Mouse (Mus musculus): ENCODE results near the gene Cnot11.

- TF ChIP-seq GATA1 (IDR thresholded peaks at IDR 0.05; ENCODE audit: borderline replicate concordance, low read length) (no peak), CTCF (IDR thresholded peaks at IDR 0.05; ENCODE audit: low read depth, low read length) (0 out of 2 replicates have a peak, but pooled peaks have one; percentile 11)
Measured at GRCm38 (mm10) chr1:39540592-39540991, 5.8 kb downstream of the Cnot11 start.

All from G1E (cell line).